Mouse (Mus musculus) gastrocnemius, postnatal 4 days (tissue): Measurements from ENCODE around the gene Phactr2. TPM values are rescaled to one million over a fixed set of nuclear protein-coding genes. Genes with fewer than 3 reads are reported as not detected.

Experiments used
- DNase-seq, 2 experiments: peaks; one replicate each; pipeline ENCODE4 v3.0.0; 2021 to 2022; ENCODE audit warnings: low spot score in 2 of 2, mixed read lengths in 2 of 2
- total RNA-seq, 2 experiments: library from RNA; stranded (reverse); gene quantifications; 2 replicates each; pipeline ENCODE4 v1.2.3; 2021

Gene Phactr2
- total RNA-seq, 2 experiments from 2014 or later = 75.0 to 78.7 TPM

DNA sequence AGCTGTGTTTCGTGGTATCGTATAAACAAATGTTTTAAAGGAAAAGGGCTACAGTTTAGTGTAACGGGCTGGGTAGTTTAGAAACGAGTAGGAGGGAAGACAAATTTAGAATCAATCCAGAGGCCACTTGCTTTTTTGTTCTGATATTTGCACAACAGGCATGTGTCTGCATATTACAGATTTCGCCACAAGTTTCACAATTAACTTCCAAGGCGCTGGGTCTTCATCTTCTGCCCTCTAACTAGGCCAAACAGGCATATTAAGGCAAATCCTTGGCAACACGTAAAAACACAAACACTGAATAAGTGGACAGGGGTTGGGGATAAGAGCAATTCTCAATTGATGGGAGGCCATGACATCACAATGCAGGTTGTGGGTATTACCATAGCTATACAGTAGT, 298.3 kb downstream of the Phactr2 start:
- DNase-seq = no peak

DNA sequence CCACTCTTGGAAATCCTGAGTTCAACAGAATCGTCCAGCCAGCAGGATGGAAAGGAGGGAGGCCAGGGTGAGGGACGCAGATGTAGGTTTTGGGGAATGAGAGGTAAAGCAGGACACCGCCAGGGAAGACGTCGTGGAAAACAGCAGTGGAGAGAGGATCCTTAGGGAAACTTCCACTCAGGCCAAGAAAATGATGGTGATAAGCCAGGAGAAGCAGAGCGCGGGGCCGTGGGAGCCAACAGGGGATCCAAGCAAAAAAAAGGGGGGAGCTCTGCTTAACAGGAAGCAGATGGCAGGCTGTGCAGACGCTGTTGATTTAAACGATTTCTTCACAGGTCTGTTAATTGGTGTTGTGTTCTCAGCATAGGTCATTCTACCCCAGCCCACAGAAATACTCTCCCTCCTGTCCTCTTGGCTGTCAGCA, 301.4 kb downstream of the Phactr2 start:
- peak; percentile 26 to 56 for DNase-seq

DNA sequence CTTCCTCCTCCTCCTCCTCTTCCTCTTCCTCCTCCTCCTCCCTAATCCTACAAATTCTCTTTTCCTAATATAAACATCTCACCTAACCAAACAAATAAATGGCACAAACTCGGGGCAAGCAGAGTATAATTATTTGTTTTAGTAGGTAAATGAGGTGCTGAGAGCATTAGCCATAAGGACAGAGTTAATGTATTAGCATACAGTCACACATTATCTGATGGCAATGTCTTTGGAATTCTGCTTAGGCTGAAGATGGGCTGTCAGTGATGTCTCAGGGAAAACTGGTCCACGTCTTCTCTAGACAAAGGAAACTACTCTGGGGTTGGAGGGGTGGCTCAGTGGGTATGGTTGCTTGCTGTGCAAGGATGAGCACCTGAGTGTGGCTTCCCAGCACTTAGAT, 302.8 kb downstream of the Phactr2 start:
- no peak for DNase-seq

DNA sequence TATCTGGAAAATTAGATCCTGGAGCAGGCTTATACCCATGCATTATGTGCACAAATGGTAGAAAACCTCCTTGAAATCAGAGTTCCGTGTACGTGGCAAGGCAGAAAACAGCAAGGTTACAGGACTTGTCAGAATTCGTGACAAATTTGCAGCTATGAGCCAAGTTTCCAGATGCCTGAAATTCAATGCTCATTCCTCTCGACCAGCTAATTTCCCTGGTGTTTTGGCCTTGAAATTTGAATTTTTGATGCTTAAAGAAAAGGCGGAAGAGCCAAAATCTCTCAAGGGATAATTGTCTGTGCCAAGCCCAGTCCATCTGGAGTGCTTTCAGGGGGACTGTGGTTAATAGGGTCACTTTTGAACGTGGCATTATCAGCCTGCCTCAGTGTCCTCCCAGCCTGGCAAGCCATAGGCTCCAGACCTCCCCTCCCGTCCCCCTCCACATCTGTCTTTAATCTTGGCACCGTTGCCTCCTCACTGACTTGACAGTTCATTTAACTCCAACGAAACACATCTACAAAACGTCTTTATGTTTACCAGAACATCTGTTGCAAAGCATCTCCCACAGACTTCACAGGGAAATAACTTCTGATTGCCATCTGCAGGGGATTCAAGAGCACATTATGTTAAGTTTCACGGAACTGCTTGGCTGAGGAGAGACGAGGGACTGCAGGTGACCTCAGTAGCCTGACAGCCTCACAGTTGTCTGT, 303.3 kb downstream of the Phactr2 start:
- DNase-seq = peak in 1 of 2 experiments; percentile 46

DNA sequence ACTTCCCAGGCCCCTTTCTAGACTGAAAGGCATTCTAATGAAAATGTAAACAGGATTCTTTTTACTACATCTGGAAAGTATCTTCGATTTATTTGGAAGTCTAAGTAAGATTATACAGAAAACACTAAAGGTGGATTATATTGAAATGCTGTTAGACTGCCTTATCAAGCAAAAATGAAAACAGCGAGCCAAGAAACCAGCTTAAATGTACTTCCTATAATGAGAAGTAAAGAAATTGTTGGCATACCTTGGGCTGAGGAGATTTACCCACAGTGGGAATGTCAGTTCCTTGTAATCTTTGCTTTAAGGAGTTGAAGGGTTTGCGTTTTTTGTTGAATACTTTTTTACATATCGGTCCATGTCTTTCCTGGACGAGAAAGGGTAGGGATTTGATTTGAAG, 305.8 kb downstream of the Phactr2 start:
- DNase-seq = no peak

DNA sequence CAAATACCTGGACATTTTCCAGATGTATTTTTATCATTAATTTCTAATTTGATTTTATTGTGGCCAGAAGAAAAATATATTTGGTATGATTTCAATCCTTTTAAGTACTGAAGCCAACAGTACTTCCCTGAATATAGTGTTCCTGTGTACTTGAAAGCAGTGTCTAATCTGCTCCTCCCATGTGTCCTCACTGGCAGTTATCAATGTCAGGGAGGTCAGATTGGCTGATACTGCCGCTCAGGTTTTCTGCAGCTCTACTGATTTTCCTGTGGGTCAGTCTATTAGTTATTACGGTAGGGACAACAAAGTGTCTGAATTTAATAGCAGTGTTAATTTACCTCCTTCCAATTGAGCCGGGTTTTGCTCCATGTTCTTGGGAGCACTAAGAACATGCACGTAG, 312.2 kb downstream of the Phactr2 start:
- DNase-seq = no peak

DNA sequence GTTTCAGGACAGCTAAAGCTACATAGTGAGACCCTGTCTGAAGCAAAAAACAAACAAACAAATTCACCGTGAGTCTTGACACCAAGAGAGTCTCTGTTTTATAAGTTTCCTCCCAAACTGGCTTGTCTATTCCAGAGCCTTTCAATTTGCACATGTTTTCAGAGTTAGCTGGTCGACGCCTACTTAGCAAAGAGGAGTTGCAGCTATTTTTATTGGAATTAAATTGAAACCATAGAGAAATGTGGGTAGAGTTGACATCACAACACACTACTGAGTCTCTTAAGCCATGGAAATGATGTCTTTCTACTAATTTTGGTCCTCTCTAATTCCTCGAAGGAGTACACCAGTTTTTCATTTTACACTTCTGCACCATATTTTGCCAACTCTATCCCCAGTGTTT, 313.3 kb downstream of the Phactr2 start:
- no peak for DNase-seq

Other genes with a start within 250 kb of the Phactr2 start
- 10 to 100 TPM; 24.4 to 26.4 TPM for gene Fuca2, start 25.1 kb upstream of the Phactr2 start, total RNA-seq
- 1 to 10 TPM; 5.1 to 5.7 TPM for gene Adat2, start 78.5 kb upstream of the Phactr2 start, total RNA-seq
- gene Pex3, start 78.7 kb upstream of the Phactr2 start, total RNA-seq = 10 to 100 TPM; 18.0 to 23.0 TPM